Mouse (Mus musculus): ENCODE measurements around the gene Arhgap22.

DNA sequence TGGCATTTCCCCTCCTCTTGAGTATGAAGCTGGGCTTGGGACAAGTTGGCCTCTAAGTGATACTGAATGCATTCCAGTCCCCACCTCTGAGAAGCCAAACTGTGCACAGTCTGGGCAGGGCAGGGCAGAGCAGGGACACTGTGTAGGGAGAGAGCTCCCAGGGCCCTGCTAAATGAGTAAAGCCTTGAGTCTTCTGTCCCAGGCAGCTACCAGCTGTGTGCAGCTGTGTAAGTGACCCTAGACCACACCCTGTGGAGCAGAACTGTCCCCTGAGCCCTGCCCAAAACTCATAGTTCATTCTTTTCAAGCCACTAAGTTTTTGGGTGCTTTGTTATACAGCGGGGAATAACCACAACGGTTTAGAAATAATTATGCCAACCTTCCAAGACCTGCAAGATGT, 67.1 kb downstream of the Arhgap22 start:
- TF ChIP-seq POLR2A (IDR thresholded peaks at IDR 0.05; ENCODE audit: insufficient read depth, low read depth, low read length) (no peak), CTCF (IDR thresholded peaks at IDR 0.05) (no peak), EP300 (IDR thresholded peaks at IDR 0.05; ENCODE audit: insufficient read depth, low read depth, low read length) (0 out of 2 replicates have a peak, but pooled peaks have one; percentile 38)

Data from heart, adult 2 months (tissue).